Mouse (Mus musculus) liver, adult (tissue): ENCODE data around the gene Zbtb16.

Experiments used
- GATA4 ChIP-seq: IDR thresholded peaks from 2 replicates; pipeline ENCODE4 v1.6.1; 2014; ENCODE audit warnings: mild to moderate bottlenecking, low read length; ENCODE audit not compliant: insufficient replicate concordance

Zbtb16 gene

DNA sequence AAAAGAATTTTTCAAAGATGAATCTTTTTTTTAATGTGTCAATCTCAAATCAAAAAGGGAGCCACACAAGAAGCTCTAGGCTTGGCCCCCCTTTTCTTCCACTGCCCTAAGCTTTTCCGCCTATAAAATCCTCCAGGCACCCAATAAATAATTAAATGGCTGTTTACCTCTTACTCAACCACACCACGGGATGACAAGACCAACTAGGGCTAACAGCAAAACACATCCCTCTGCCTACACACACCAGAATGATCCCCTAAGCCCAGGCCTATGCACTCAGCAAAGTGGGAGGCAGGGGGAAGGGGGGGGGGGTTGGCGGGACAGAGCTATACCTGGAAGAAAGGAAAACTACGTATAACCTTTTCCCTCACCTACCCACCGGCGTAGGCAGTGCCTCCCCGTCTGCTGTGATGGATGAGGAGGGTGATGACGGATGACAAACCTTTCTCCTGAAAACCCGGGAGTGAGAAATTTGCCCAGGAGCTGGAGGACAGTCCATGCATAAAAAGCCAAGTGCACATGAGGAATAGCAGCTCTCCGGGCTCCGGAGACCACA lies 39.7 kb downstream of the Zbtb16 start:
- no peak for TF ChIP-seq GATA4

DNA sequence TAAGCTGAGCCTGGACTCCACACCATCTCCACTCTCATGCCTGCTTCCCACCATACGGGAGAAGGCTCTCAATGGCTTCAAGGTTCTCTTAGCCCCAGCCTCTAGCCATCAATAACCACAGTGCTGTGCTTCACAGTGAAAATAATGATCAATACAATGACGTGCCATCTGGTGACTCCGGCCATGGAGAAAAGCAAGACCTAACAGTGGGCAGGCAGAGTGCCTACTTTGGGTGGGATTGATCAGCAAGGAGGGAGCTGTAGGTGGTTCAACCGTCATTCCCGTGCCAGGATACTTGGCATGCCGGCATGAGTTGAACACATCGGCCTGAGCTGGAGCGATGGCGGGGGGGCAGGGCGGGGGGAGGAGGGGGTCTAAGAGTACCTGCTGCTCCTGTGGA lies 40.3 kb downstream of the Zbtb16 start:
- no peak for TF ChIP-seq GATA4

DNA sequence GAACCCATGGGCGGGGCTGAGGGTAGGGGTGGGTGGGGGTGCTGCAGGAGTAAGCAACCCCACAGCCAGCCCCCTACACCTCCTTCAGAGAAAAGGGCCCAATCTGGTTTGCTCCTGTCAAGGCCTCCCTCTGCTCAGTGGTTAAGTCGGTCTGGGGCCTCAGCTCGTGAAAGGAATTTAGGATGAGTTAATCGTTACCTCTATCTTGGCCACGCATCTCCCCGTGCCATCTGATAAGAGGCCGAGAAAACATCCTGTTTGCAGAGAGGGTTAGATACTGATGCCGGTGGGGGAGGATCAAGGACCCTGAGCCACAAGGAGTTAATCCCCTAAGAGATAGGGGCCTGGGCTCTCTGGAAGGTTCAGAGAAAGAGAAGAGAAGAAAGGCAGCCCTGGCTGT lies 40.9 kb downstream of the Zbtb16 start:
- peak; percentile 97 for TF ChIP-seq GATA4

DNA sequence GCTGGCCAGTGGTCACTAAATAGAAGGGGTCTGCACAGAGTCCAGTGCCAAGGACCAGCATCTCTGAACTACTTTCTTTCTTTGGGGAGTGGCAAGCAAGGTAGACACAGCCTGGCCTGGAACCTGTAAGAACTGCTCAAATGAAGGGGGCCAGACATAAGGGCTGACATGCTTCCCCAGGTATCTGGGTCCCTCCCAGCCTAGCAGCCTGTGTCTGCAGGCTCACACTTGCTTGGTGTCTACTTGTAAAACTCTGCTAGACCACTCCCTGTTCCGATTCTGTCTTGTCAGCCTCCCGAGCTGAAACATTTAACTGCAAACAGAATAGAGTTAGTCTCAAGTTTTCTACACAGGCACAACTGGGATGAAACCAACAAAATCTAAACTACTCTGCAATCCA lies 41.6 kb downstream of the Zbtb16 start:
- no peak for TF ChIP-seq GATA4

DNA sequence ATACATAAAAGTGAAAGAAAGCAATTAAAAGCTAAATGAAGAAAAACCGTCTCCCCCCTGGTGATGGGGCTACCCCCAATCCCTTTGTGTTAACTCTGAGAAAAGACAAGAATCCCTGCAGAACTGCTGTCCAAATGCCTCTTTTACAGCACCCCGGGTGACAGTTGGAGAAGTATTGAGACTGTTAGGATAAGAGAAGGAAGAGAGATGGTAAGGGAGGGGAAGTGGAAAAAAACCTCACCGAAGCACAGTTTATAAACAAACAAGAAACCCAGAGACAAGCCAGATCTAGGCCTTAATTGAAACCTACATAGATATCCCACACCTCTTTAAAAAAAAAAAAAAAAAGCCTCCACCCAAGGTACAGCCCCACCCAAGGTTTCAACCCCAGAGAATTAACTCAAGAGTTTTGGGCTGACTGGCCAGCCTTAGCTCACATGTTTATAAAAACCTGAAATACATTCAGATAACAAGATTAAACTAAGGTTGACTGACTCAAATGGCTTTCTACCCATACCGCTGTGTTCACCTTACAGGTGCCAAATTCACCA lies 42.3 kb downstream of the Zbtb16 start:
- no peak for TF ChIP-seq GATA4

DNA sequence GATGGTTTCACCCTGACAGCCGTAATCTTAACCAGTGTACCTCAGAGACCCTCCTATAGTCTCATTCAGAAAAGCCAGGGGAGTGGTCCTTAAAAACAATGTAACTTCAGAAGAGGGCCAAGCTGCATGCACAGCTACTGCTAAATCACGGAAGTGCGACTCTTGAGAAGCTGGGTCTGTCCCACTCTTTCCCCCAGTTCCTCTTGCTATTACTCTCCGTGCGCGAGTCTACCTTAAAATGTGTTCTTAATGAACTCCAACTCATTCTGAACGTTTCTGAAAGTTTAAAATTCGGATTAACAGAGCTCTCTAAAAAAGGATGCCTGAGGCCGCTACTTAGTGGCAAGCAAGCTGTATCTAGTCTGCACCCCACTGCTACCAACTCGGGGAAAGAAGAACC lies 45.4 kb downstream of the Zbtb16 start:
- no peak for TF ChIP-seq GATA4

DNA sequence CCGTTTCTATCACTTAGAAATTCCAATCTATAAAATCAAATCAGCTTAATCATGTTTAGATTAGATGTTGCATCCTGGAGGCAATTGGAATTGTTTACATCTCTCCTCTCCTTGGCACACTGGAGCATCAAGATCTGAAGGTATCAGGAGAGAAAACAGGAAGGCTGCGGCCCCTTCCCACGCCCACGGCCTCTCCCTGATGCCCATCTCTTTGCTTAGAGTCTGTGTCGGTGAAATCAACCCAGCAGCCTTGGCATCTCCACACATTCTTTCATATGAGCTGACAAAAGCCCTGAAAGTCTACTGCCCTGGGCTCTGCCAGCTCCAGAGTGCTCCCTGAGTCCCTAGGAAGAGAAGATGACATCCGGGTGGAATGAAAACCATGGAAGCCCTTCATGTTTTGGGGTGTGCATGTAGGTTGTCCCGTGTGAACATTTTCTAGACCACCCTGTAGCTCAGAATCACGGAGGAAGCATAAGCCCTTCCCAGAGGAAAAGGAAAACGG lies 48.1 kb downstream of the Zbtb16 start:
- TF ChIP-seq GATA4: no peak

DNA sequence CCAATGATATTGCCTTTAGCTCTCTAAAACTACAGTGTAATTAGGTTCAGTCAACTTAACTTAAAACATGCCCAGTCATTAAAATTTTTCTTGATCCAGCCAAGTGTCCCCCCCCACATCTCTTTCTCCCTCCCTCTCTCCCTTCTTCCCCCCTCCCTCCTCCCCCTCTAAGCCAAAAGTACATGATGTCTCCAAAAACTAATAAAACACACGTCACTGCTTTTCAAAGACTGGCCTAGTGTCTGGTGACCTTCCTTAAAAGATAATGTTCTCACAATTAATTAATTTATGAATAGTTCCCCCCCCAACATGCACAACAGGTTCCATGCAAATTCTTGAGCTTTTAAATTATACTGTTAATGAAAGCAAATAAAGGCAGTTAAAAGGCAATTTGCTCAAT lies 48.7 kb downstream of the Zbtb16 start:
- no peak for TF ChIP-seq GATA4

DNA sequence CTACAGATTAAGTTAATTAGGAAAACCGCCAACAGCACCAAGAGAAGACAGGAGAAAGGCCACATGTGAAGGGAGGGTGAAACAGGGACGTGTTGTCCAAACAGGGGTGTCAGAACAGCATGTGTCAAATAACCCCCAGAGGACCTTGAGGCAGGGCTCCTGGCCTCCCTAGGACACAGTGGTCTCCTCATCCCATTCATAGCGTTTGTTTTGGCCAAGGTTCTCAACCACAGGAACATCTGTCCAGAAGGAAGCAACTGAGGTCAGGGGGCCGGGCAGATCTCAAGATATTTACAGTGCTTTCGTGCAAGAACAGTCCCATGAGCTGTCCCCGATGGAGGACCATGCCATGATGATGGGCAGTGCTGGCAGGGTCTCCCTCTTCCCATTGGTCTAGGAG lies 49.2 kb downstream of the Zbtb16 start:
- no peak for TF ChIP-seq GATA4

DNA sequence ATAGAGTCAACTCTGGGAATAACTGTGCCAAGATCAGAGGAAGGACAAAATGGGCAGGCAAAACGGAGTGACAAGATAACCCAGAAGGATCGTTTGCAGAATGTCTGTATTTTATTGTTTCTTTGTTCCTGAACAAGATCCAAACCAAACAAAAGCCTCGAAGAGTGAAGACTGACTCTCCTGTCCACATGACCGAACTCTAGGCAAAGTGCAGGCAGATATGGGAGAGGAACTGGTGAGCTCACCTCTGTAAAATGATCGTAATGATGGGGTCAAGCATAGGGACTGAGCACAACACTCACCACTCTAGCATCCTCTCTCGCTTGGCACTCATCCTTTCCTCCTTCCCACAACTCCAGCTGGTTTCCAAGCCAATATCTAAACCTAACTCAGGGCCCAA lies 51.1 kb downstream of the Zbtb16 start:
- no peak for TF ChIP-seq GATA4

DNA sequence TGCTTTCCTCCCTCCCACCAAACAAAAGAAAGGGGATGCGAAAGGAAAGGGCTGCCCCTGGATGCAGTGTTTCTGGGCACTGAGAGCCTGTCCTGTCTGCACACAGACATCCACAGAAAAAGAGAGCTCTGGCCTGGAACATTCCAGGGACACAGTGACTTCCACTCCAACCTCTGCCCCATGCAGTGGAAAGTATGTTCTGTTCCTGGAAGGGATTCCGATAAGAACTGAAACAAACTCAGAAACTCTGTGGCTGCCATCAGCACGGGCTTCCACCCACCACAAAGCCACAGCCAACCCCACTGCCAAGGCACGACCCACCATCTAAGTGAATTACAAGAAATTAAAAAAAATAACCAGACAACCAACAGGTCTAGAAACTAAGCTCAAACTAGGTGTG lies 52.7 kb downstream of the Zbtb16 start:
- TF ChIP-seq GATA4: no peak

DNA sequence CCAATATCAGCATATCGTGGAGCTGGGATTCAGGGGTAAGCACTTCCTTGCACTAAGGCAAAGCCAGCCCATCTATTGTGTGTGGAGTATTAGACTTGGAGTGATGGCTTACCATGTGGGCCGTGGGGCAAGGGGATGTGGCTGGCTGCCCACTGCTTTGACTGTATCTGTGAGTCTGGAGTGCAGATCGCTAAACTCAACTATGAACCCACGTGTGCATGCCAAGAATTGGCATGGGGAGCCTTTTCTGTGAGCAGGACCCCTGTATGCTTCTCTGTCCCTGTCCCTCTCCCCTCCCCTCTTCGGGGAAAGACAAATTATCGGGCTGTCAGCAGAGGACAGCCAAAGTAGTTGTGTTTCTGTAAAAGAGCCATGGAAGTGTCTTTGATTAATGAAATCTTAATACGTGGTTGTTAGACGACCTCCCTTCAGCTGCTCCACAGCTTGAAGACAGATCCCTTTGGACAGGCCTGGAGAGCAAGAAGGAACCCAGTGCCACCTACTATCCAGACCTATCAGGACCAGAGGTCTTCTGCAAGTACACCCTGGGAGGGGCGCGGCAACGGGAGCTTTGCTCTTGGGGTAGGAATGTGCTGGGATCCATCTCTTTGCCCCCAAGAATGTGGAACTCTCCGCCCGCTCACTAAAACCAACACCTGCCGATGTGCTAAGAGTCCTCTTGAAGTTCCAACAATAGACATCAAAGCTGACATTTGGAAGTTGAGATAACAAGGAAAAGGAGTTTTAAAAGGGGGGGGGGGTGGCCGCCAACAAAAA lies 53.5 kb downstream of the Zbtb16 start:
- TF ChIP-seq GATA4: no peak

DNA sequence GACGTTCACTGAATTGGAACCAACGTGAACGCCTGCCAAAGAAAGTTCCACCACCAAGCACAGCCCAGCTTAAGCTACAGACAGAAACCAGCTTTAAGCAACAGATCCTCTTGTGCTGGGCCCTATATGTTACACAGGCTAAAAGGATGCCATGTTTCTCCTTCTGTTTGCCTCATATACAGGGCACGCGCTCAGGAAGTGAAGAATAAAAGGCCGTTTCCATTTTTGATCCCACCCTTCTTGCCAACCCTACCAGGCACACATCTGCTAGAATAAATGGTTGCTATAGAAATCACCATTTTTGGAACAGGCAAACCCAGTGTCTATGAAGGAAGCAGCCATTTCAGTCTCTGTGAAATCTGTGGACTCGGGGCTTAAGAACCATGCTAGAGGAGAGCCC lies 59.8 kb downstream of the Zbtb16 start:
- TF ChIP-seq GATA4: no peak

DNA sequence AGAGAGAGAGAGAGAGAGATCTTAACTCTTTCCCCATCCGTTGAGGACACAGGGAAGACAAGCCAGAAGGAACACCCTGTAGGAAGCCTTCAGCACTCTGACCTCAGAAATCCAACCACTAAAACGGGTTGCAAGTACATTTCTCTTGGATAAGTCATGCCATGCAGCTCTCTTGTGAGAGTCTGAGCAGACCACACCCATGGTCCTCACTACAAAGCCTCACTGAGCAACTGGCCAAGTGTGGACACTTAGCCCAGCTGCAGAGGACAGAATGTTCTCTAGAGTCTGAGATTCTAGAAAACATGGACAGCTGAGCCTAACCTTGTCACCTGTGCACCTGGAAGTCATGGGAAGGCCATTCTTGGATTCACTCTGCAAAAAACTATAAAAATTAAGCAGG lies 60.5 kb downstream of the Zbtb16 start:
- no peak for TF ChIP-seq GATA4

DNA sequence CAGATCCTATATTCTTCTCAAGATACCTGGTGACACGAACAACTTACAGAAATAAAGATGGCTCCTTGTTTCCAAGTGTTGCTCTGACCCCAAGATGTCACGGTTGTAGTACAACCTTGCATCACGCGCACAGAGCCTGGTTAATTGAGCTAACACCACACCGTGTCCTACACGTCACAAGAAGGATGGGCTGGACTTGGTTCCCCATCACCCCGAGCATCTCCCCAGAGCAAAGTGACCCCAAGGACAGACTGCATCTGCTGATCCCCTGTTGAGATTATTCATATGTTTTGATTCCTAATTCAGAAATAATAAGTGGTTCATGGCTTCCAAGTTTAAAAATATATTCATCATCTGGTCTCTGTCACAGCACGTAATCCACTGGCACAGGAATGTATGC lies 62.3 kb downstream of the Zbtb16 start:
- no peak for TF ChIP-seq GATA4

DNA sequence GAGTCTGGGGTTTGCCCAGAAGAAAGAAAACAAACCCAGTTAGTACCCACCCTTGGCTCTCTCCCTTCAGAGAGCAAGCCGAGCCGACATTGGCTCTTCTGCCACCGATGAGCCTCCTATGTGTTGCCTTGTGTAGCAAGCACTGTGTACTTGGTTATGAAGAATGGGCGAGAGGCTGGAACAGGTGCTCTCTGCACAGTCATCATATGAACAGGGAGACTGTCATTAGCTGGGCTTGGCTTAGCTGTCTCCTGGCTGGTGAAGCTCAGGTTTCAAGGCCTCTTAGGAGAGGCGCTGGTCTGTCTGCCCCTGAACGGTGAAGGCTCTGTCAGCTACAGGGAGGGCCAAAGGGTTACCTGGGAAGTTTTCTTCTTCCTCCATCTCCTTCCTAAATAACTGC lies 62.9 kb downstream of the Zbtb16 start:
- no peak for TF ChIP-seq GATA4
